Mouse (Mus musculus): ENCODE measurements around the gene Olfr921. TPM values are rescaled to one million over a fixed set of nuclear protein-coding genes. Genes with fewer than 3 reads are reported as not detected.

The Olfr921 gene
- not detected in 2 replicates for polyA plus RNA-seq (2016; fragmentation: Nextera tagmentation; extraction: Ambion mirVana)

DNA sequence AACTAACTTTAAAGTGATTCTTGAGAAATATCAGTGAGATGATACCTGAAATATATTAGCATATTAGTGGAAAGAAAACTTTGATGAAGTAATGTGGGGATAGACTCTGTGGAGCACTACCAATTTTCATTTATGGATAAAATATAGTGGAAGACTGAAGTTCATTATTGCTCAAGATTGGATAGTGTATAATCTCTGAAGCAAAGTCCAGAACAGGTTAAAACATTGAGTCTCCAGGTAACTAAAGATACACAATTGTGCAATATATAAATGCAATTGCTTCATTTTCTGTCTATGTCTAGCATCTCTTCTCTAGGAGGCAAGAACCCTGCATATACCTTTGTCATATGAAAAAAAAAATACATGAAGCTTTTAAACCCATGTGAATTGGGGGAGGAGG, at the start of gene Olfr921:
Gene Olfr921 (plus strand): TSS at position 301 of the 400 bp plus-strand sequence.
- Histone ChIP-seq H3K9me3 (no peaks in the 10 kb centered on the region), H3K4me1 (no peaks in the 10 kb centered on the region), H3K27me3 (replicated peaks; ENCODE audit: low read depth, poor library complexity, severe bottlenecking) (no peaks in the 10 kb centered on the region), H3K36me3 (replicated peaks) (no peaks in the 10 kb centered on the region), H3K4me3 (no peak within 1 kb of the TSS), H3K27ac (replicated peaks) (no peak within 1 kb of the TSS)
- DNase-seq (ENCODE audit: low spot score) = no peak

DNA sequence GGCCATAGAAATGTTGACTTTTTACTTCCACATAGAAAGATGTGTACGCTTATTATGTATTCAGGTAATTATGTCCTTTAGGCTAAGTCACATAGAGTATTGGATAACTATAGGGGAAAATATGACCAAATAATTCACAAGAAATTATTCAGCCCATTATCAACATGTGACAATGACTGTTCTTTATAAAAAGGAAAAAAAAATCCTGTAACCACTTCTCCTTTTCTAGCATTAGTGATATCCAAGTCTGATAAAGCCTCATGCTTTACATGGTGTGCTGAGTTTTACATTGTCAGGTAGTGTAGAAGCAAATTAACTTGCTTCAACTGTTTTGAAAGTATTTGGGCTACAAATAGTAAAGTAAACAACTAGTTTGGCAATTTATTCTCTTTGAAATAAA, 48.8 kb upstream of the Olfr921 start:
- Histone ChIP-seq H3K27ac (replicated peaks) (no peak overlapping the region), H3K36me3 (replicated peaks) (no peaks in the 10 kb centered on the region), H3K4me3 (no peak overlapping the region), H3K9me3 (no peaks in the 10 kb centered on the region), H3K27me3 (replicated peaks; ENCODE audit: low read depth, poor library complexity, severe bottlenecking) (no peaks in the 10 kb centered on the region), H3K4me1 (peaks cover 6% of the 10 kb centered on the region)
- no peak for DNase-seq (ENCODE audit: low spot score)
- 97% methylated on average over 1 of the region's 1 CpGs for WGBS

DNA sequence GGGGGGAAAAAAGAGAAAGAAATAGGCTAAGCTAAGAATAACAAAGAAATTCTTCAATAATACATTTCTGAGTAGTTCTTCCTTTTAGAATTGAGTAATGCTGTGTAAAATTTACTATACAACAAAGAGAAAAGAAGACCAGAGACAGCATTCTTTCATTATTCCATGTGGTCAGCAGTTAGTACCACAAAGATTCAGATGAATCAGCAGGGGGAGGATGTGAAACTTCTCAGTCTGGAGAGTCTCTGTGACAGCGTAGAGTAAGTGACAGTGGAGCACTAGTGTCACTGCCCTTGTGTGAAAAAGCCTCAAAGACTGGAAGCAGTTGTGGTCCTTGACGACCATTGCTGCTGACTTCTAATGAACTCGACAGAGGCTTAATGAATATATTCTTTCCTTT, 44.6 kb upstream of the Olfr921 start:
- no peaks in the 10 kb centered on the region for H3K36me3 ChIP-seq (replicated peaks)
- no peak overlapping the region for H3K4me3 ChIP-seq
- H3K9me3 ChIP-seq = no peaks in the 10 kb centered on the region
- no peaks in the 10 kb centered on the region for H3K4me1 ChIP-seq
- no peaks in the 10 kb centered on the region for H3K27me3 ChIP-seq (replicated peaks; ENCODE audit: low read depth, poor library complexity, severe bottlenecking)
- no peak overlapping the region for H3K27ac ChIP-seq (replicated peaks)
- DNase-seq (ENCODE audit: low spot score) = no peak
- WGBS = 81% methylated on average over 3 of the region's 3 CpGs

DNA sequence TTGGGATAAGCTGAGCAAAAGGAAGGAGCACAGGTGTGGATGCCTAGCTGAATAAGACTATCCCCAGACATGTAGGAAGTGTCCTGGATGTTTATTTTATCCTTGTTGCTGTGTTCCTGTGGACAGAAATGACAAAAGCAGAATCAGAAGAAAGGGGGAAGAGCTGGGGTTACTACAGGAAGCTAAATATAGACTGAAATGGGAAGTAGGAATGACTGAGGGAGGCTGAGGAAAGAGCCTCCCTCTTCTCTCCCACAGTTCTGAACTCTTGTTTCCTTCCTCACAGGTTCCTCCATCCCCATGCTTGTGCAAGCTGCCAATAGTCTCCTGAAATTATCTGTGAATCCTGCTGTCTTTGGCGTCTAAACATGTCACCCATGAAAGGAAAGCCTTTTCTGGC, 31.5 kb upstream of the Olfr921 start:
- H3K9me3 ChIP-seq = no peaks in the 10 kb centered on the region
- H3K27me3 ChIP-seq (replicated peaks; ENCODE audit: low read depth, poor library complexity, severe bottlenecking) = no peaks in the 10 kb centered on the region
- no peaks in the 10 kb centered on the region for H3K36me3 ChIP-seq (replicated peaks)
- WGBS = 83% methylated on average over 1 of the region's 1 CpGs
- H3K27ac ChIP-seq (replicated peaks) = no peak overlapping the region
- no peaks in the 10 kb centered on the region for H3K4me1 ChIP-seq
- no peak for DNase-seq (ENCODE audit: low spot score)
- H3K4me3 ChIP-seq = no peak overlapping the region

DNA sequence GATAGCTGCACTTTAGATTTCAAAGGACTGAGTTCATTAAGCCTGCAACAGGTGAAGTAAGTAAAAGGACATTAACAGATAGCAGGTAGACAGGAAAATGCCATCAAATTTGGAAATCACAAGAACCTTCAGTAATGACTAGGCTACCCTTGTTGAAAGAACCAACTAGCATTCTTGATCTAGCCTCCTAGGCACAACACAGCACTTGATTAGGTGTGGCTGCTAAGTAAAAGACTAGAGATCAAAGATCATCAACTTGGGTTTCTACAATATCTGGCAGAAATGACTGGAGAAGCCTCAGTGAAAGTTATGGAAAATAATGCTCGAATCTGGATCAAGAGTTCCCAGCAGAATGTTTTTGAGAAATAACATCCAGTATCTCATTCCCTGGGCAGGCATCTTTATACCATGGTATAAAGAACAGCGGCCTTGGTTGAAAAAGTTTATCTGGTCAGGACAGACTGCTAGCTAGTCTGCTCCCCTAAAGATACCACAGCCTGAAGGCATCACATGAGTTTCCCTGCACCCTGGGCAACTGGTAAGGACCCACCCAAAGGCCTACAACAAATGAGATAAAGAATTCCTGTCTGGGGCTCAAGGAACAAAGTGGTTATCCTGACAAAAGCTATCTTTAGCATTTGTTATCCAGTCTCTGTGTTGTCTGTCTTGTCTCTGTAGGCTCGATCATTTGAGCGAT, 28.1 kb upstream of the Olfr921 start:
- no peaks in the 10 kb centered on the region for H3K4me1 ChIP-seq
- no peak for DNase-seq (ENCODE audit: low spot score)
- no peak overlapping the region for H3K27ac ChIP-seq (replicated peaks)
- H3K4me3 ChIP-seq = no peak overlapping the region
- H3K9me3 ChIP-seq = no peaks in the 10 kb centered on the region
- no peaks in the 10 kb centered on the region for H3K36me3 ChIP-seq (replicated peaks)
- WGBS = 89% methylated on average over 4 of the region's 4 CpGs
- no peaks in the 10 kb centered on the region for H3K27me3 ChIP-seq (replicated peaks; ENCODE audit: low read depth, poor library complexity, severe bottlenecking)

DNA sequence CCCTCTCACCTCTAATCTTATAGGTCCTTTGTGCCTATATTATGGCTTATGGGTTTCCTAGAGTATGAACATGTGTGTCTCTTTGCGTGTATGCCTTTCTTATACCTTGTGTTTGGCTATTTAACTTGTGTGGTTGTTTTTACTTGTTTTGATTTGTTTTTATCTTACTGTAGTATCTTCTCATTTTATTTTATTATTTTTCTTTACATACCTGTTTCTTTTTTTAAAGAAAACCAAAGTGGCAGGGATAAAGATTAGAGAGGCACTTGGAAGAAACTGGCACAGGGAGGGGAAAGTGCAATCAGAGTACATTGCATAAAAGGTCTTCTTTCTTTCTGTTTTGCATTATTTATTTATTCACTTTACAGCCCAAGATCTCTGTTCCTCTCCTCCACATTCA, 20.9 kb upstream of the Olfr921 start, which contains the start of gene Olfr920:
Gene Olfr920 (plus strand): TSS at position 301 of the 400 bp plus-strand sequence.
- Histone ChIP-seq H3K4me1 (no peaks in the 10 kb centered on the region), H3K27ac (replicated peaks) (no peak within 1 kb of the TSS), H3K4me3 (no peak within 1 kb of the TSS), H3K27me3 (replicated peaks; ENCODE audit: low read depth, poor library complexity, severe bottlenecking) (no peaks in the 10 kb centered on the region), H3K9me3 (no peaks in the 10 kb centered on the region), H3K36me3 (replicated peaks) (no peaks in the 10 kb centered on the region)
- WGBS = 91% methylated on average over 1 of the region's 1 CpGs
- DNase-seq (ENCODE audit: low spot score) = no peak

DNA sequence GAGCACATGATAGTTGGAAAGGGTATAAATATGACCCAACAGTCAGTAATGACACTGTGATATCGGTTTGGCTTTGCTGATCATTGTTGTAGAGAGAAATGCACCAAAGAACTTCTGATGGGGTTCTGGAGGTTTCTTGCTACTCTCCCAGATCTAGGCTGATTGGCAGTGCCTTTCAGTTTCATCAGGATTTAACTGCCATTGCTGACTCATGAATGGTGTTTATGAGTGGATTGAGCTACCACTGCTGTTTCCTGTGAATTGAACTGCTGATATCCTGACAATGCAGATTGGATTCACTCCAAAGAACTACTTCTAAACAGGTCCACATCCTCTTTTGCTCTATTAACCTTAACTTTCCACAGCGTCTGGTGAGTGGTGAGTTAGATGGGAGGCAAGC, 19.8 kb downstream of the Olfr921 start:
- DNase-seq (ENCODE audit: low spot score) = no peak

DNA sequence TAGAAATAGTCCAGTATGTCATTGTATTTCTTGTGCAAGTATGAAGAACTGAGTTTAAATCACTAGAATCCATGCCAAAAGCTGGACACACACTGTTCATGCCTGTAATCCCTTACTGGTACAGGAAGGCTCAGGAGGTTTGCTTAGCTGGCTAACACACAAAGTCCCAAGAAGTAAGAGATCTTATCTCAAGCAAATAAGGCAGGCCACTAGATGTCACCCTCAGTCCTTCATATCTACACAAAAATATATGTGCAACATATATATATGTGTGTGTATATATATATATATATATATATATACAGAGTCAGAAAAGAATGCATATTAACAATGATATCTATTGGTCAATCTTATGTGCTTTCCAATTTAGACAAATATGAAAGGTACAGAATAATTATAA, 32.8 kb downstream of the Olfr921 start:
- Histone ChIP-seq H3K27me3 (replicated peaks; ENCODE audit: low read depth, poor library complexity, severe bottlenecking) (no peaks in the 10 kb centered on the region), H3K9me3 (no peaks in the 10 kb centered on the region), H3K4me1 (no peaks in the 10 kb centered on the region), H3K27ac (replicated peaks) (no peak overlapping the region), H3K36me3 (replicated peaks) (no peaks in the 10 kb centered on the region), H3K4me3 (no peak overlapping the region)
- DNase-seq (ENCODE audit: low spot score) = no peak

More for the DNA sequence above, 19.8 kb downstream of the Olfr921 start:
- Histone ChIP-seq H3K27ac (replicated peaks) (no peak overlapping the region), H3K4me1 (no peaks in the 10 kb centered on the region), H3K4me3 (no peak overlapping the region), H3K36me3 (replicated peaks) (no peaks in the 10 kb centered on the region), H3K9me3 (no peaks in the 10 kb centered on the region), H3K27me3 (replicated peaks; ENCODE audit: low read depth, poor library complexity, severe bottlenecking) (no peaks in the 10 kb centered on the region)
- 88% methylated on average over 2 of the region's 2 CpGs for WGBS

DNA sequence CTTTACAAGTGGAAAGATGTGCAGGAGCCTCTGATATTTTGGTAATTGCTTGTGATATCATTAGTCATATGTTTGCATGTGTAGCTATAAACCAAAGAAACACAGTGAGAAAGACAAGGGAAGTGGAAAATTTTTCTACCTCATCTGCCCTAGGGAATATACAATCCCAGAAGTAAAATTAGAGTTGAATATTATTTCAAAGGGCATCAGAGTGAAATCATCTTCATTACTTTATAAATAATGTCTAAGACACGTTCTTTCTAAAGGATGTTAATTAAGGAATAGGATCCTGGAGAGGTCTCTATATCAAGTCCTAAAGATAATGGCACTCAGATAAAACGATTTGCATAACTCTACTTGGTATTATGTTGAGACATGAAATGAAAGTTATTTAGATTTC, 41.4 kb downstream of the Olfr921 start, which contains the start of gene Olfr922:
Gene Olfr922 (plus strand): TSS at position 301 of the 400 bp plus-strand sequence.
- no peaks in the 10 kb centered on the region for H3K36me3 ChIP-seq (replicated peaks)
- H3K4me1 ChIP-seq = no peaks in the 10 kb centered on the region
- no peaks in the 10 kb centered on the region for H3K27me3 ChIP-seq (replicated peaks; ENCODE audit: low read depth, poor library complexity, severe bottlenecking)
- DNase-seq (ENCODE audit: low spot score) = no peak
- no peak within 1 kb of the TSS for H3K4me3 ChIP-seq
- H3K9me3 ChIP-seq = no peaks in the 10 kb centered on the region
- no peak within 1 kb of the TSS for H3K27ac ChIP-seq (replicated peaks)
- WGBS = 77% methylated on average over 2 of the region's 2 CpGs

DNA sequence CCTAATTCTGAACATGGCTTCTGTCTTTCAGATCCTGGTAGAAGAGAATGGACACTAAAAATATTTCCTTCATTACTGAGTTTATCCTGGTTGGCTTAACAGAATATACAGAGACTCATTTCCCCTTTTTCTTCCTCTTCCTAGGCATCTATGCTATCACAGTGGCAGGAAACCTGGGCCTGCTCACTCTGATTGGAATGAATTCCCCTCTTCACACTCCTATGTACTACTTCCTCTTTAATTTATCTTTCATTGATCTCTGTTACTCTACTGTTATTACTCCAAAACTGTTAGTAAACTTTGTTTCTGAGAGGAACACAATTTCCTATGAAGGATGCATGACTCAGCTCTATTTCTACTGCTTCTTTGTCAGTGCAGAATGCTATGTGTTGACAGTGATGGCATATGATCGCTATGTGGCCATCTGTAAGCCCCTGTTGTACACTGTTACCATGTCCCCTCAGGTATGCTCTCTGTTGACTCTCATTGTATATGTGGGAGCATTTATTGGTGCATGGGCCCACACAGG, 42.7 kb downstream of the Olfr921 start:
- H3K4me3 ChIP-seq = no peak overlapping the region
- DNase-seq (ENCODE audit: low spot score) = no peak
- H3K27ac ChIP-seq (replicated peaks) = no peak overlapping the region
- 90% methylated on average over 1 of the region's 1 CpGs for WGBS
- H3K9me3 ChIP-seq = no peaks in the 10 kb centered on the region
- H3K4me1 ChIP-seq = no peaks in the 10 kb centered on the region
- no peaks in the 10 kb centered on the region for H3K36me3 ChIP-seq (replicated peaks)
- no peaks in the 10 kb centered on the region for H3K27me3 ChIP-seq (replicated peaks; ENCODE audit: low read depth, poor library complexity, severe bottlenecking)

DNA sequence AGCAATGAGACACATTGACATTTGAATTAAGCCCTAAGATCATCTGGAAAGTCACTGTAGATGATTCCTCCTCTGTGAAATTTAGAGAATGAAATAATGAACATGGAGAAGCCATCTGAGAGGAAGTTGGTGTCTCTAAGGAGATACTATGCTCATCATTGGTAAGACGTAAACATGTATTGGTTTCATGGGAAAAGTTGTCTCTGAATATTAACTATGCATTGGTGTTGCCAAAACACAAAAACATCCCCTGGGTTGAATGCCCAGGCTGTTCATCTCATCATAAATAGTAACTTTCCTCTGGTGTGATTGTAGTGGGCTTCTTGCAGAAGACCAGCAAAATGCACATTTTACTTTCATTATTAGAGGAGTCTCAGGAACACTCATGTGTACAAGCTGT, 53.4 kb downstream of the Olfr921 start, which contains the start of gene Olfr923:
Gene Olfr923 (plus strand): TSS at position 301 of the 400 bp plus-strand sequence.
- no peak for DNase-seq (ENCODE audit: low spot score)
- Histone ChIP-seq H3K27me3 (replicated peaks; ENCODE audit: low read depth, poor library complexity, severe bottlenecking) (no peaks in the 10 kb centered on the region), H3K9me3 (no peaks in the 10 kb centered on the region), H3K27ac (replicated peaks) (no peak within 1 kb of the TSS), H3K4me3 (no peak within 1 kb of the TSS), H3K4me1 (no peaks in the 10 kb centered on the region), H3K36me3 (replicated peaks) (no peaks in the 10 kb centered on the region)
- 89% methylated on average over 1 of the region's 1 CpGs for WGBS
